Mouse (Mus musculus) intestine, embryonic 14.5 days (tissue): ENCODE measurements around the gene Mfsd2a. TPM values are rescaled to one million over a fixed set of nuclear protein-coding genes. Genes with fewer than 3 reads are reported as not detected.
"Not testable (repeated sequence)": the region's sequence is repeated elsewhere in the genome, so short reads cannot be mapped to it uniquely, and the experiment has no call there.

ENCODE experiments used
- ATAC-seq: fragments of 200-750 bp; cut with Nextera tagmentation; replicated peaks from 2 replicates; pipeline ENCODE4 v1.8.0; 2017; ENCODE audit warnings: low read depth, moderate number of reproducible peaks, moderate TSS enrichment, moderate library complexity; ENCODE audit not compliant: low FRiP score, low TSS enrichment
- DNase-seq: peaks from one replicate; pipeline ENCODE4 v3.0.0-alpha.2; 2018; ENCODE audit warnings: low spot score
- H3K27ac ChIP-seq: fragments of 300-500 bp; sonication (generic); 2 replicates; pipeline ENCODE4 v1.5.1; 2014; ENCODE audit warnings: low read depth, mild to moderate bottlenecking, control low read depth
- H3K27me3 ChIP-seq: fragments of 300-500 bp; sonication (generic); replicated peaks from 2 replicates; pipeline ENCODE4 v1.6.1; 2014; ENCODE audit warnings: low read length, control low read depth; ENCODE audit not compliant: control insufficient read depth, insufficient read depth
- H3K36me3 ChIP-seq: fragments of 300-500 bp; sonication (generic); 2 replicates; pipeline ENCODE4 v1.6.1; 2014; ENCODE audit warnings: low read length, control low read depth; ENCODE audit not compliant: control insufficient read depth, insufficient read depth
- H3K4me1 ChIP-seq: fragments of 300-500 bp; sonication (generic); replicated peaks from 2 replicates; pipeline ENCODE4 v1.6.1; 2014; ENCODE audit warnings: low read length, control low read depth, mixed read lengths; ENCODE audit not compliant: control insufficient read depth, insufficient read depth
- H3K4me2 ChIP-seq: fragments of 300-500 bp; sonication (generic); 2 replicates; pipeline ENCODE4 v1.6.1; 2014; ENCODE audit warnings: low read length
- H3K4me3 ChIP-seq: fragments of 300-500 bp; sonication (generic); 2 replicates; pipeline ENCODE4 v1.5.1; 2014; ENCODE audit warnings: low read depth, low read length, control low read depth, mixed read lengths
- H3K9ac ChIP-seq: fragments of 300-500 bp; sonication (generic); 2 replicates; pipeline ENCODE4 v1.6.1; 2014; ENCODE audit warnings: mild to moderate bottlenecking, low read length
- H3K9me3 ChIP-seq: fragments of 300-500 bp; sonication (generic); 2 replicates; pipeline ENCODE4 v1.6.1; 2016; ENCODE audit warnings: low read length, control low read depth; ENCODE audit not compliant: control insufficient read depth
- WGBS: fragments of 180-500 bp; shearing (Covaris S2); extraction: QIAGEN DNeasy Blood & Tissue Kit; methylation state at CpG from one replicate; pipeline ENCODE4 v1.1.7; 2014; 5-methylcytosine and 5-hydroxymethylcytosine counted together
- polyA plus RNA-seq: library from polyadenylated mRNA; unstranded; fragments of >200 nt; fragmentation: Nextera tagmentation; extraction: Ambion mirVana; gene quantifications from 2 replicates; pipeline ENCODE4 v1.2.1, GENCODE M21; 2014

The Mfsd2a gene
- polyA plus RNA-seq, 1 experiment from 2014 or later, result 2.1 TPM

GRCm38 (mm10) chr4:122996221-122996617 is 35.2 kb upstream of the Mfsd2a start:
- Histone ChIP-seq H3K4me3 (peak overlapping the region; percentile 69), H3K27me3 (peaks cover 3% of the 10 kb centered on the region; the same call in 1 of the 2 replicates), H3K4me2 (peak overlapping the region; percentile 95), H3K27ac (peak overlapping the region; percentile 85), H3K4me1 (peaks cover 12% of the 10 kb centered on the region; the same call in 1 of the 2 replicates), H3K9me3 (no peaks in the 10 kb centered on the region), H3K36me3 (peaks cover 4% of the 10 kb centered on the region; the same call in 1 of the 2 replicates), H3K9ac (peak overlapping the region; percentile 74)
- DNase-seq (peak; percentile 90), ATAC-seq (peak; percentile 53; the same call in 1 of the 2 replicates)
- WGBS, result under 1% methylated on average over 25 of the region's 32 CpGs

- Histone ChIP-seq H3K27me3 (peaks cover 3% of the 10 kb centered on the region; the same call in 1 of the 2 replicates), H3K9ac (peak within 1 kb of the TSS; percentile 74), H3K27ac (peak within 1 kb of the TSS; percentile 85), H3K4me2 (peak within 1 kb of the TSS; percentile 95), H3K36me3 (no peaks in the 10 kb centered on the region), H3K4me3 (peak within 1 kb of the TSS; percentile 69), H3K9me3 (0 out of 2 replicates have a peak, but pooled peaks cover 3% of the 10 kb centered on the region), H3K4me1 (peaks cover 12% of the 10 kb centered on the region; the same call in 1 of the 2 replicates)
- peak; percentile 90 for ATAC-seq
- DNase-seq, result peak; percentile 90
- under 1% methylated on average over 60 of the region's 69 CpGs for WGBS
Observed at GRCm38 (mm10) chr4:122995404-122996220, 34.6 kb upstream of the Mfsd2a start, which contains the start of gene Mycl. Gene Mycl, plus strand, starts transcription at chr4:122995652.

GRCm38 (mm10) chr4:122992276-122992675 is 31.3 kb upstream of the Mfsd2a start:
- Histone ChIP-seq H3K4me1 (peaks cover under 1% of the 10 kb centered on the region; the same call in 1 of the 2 replicates), H3K27ac (no peak overlapping the region), H3K27me3 (no peaks in the 10 kb centered on the region), H3K9ac (no peak overlapping the region), H3K9me3 (0 out of 2 replicates have a peak, but pooled peaks cover 3% of the 10 kb centered on the region), H3K36me3 (no peaks in the 10 kb centered on the region), H3K4me3 (no peak overlapping the region), H3K4me2 (no peak overlapping the region)
- ATAC-seq, result no peak
- DNase-seq, result no peak
- WGBS, result 55% methylated on average over 3 of the region's 3 CpGs

GRCm38 (mm10) chr4:122991177-122991576 is 30.2 kb upstream of the Mfsd2a start:
- Histone ChIP-seq H3K27me3 (no peaks in the 10 kb centered on the region), H3K4me2 (no peak overlapping the region), H3K9ac (no peak overlapping the region), H3K9me3 (0 out of 2 replicates have a peak, but pooled peaks cover 3% of the 10 kb centered on the region), H3K4me1 (no peaks in the 10 kb centered on the region), H3K36me3 (no peaks in the 10 kb centered on the region), H3K4me3 (no peak overlapping the region), H3K27ac (no peak overlapping the region)
- ATAC-seq, result no peak
- 83% methylated on average over 1 of the region's 1 CpGs for WGBS
- no peak for DNase-seq

GRCm38 (mm10) chr4:122988004-122988403 is 27.0 kb upstream of the Mfsd2a start:
- WGBS, result 66% methylated on average over 3 of the region's 3 CpGs
- not testable (repeated sequence) for H3K9me3 ChIP-seq, H3K4me3 ChIP-seq, H3K36me3 ChIP-seq, H3K9ac ChIP-seq, H3K4me2 ChIP-seq, DNase-seq, H3K27ac ChIP-seq, H3K4me1 ChIP-seq, ATAC-seq
- H3K27me3 ChIP-seq, result peaks cover 15% of the 10 kb centered on the region

- Histone ChIP-seq H3K9ac (no peak overlapping the region), H3K9me3 (0 out of 2 replicates have a peak, but pooled peaks cover 3% of the 10 kb centered on the region), H3K27ac (no peak overlapping the region), H3K4me3 (no peak overlapping the region), H3K4me2 (no peak overlapping the region), H3K4me1 (no peaks in the 10 kb centered on the region; the same call in none of the 2 replicates), H3K27me3 (peaks cover 21% of the 10 kb centered on the region), H3K36me3 (no peaks in the 10 kb centered on the region)
- WGBS, result 67% methylated on average over 4 of the region's 4 CpGs
- no peak for DNase-seq
- no peak for ATAC-seq
Observed at GRCm38 (mm10) chr4:122987421-122987820, 26.4 kb upstream of the Mfsd2a start.

GRCm38 (mm10) chr4:122985110-122985509 is 24.1 kb upstream of the Mfsd2a start:
- peak; percentile 65 for DNase-seq
- 33% methylated on average over 8 of the region's 8 CpGs for WGBS
- no peak overlapping the region for H3K9ac ChIP-seq
- no peak overlapping the region for H3K4me3 ChIP-seq
- no peaks in the 10 kb centered on the region; the same call in none of the 2 replicates for H3K4me1 ChIP-seq
- H3K9me3 ChIP-seq, result no peaks in the 10 kb centered on the region
- no peak overlapping the region for H3K4me2 ChIP-seq
- no peak overlapping the region for H3K27ac ChIP-seq
- H3K27me3 ChIP-seq, result peaks cover 24% of the 10 kb centered on the region
- ATAC-seq, result peak; percentile 60
- H3K36me3 ChIP-seq, result no peaks in the 10 kb centered on the region

- ATAC-seq (no peak), DNase-seq (no peak)
- Histone ChIP-seq H3K27ac (no peak overlapping the region), H3K4me3 (no peak overlapping the region), H3K9me3 (no peaks in the 10 kb centered on the region), H3K9ac (no peak overlapping the region), H3K27me3 (peaks cover 24% of the 10 kb centered on the region), H3K4me2 (peak overlapping the region; percentile 36), H3K36me3 (no peaks in the 10 kb centered on the region), H3K4me1 (no peaks in the 10 kb centered on the region; the same call in none of the 2 replicates)
- 21% methylated on average over 17 of the region's 17 CpGs for whole genome bisulfite sequencing
Observed at GRCm38 (mm10) chr4:122983486-122984261, 22.7 kb upstream of the Mfsd2a start.
